Mouse (Mus musculus): ENCODE results near the gene Vmn1r67. TPM values are rescaled to one million over a fixed set of nuclear protein-coding genes. Genes with fewer than 3 reads are reported as not detected.

Vmn1r67 gene
- polyA plus RNA-seq (2012; rRNA removed), result not detected in 2 replicates

GRCm38 (mm10) chr7:10443031-10443430, at the start of gene Vmn1r67:
Gene Vmn1r67, plus strand, starts transcription at chr7:10443331.

DNA sequence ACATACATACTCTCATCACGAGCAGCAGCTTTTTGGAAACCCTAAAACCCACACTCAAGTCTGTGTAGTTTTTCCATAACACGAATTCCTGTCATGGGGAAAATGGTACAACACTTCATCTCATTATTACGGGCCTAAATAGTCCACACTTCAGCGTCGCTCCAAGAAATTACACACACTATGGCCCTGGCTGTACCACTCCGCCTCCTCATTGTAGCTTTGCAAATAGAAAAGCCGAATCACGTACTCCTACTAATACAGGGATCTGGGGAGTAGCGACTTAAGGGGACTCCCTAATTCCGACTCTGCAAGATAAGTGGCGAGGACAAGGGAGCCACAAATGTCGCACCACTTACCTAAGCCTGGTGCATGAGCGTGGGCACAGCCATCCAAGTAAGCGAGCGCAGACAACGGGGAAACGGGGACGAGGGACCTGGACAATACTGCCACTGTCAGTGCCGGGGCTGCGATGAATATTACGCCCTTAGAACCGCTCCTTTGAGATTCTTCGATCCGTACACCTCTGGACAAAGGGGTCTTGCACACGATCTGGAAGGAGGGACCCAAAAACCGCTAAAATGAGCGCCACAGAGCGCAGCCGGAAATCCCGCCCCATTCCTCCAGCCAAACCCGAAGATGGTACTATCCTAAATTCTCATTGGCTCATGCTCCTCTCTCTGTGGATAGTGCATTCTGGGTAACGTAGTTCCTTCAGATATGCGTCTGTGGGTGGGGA, 51.8 kb downstream of the Vmn1r67 start, which contains the start of gene Zik1:
Gene Zik1, minus strand, starts transcription at position 609 of the 736 bp plus-strand sequence.

Other genes starting within 250 kb of the Vmn1r67 start
- not detected in 2 replicates for gene Vmn1r66, start 165.3 kb upstream of the Vmn1r67 start, polyA plus RNA-seq (2012; rRNA removed)
- gene Zik1, start 52.1 kb downstream of the Vmn1r67 start, polyA plus RNA-seq (2012; rRNA removed), result 0.43 and 0.53 TPM in 2 replicates
- gene Vmn1r68, start 115.2 kb downstream of the Vmn1r67 start, polyA plus RNA-seq (2012; rRNA removed), result not detected in 2 replicates
- gene Vmn1r69, start 170.3 kb downstream of the Vmn1r67 start, polyA plus RNA-seq (2012; rRNA removed), result not detected in 2 replicates
- not detected in 2 replicates for gene Vmn1r70, start 188.2 kb downstream of the Vmn1r67 start, polyA plus RNA-seq (2012; rRNA removed)
- gene Nlrp4b, start 244.5 kb downstream of the Vmn1r67 start, polyA plus RNA-seq (2012; rRNA removed), result 0.47 and 0.68 TPM in 2 replicates